Mouse (Mus musculus) embryonic facial prominence, embryonic 13.5 days (tissue): Measurements from ENCODE around the gene Eif2b3. TPM values are rescaled to one million over a fixed set of nuclear protein-coding genes. Genes with fewer than 3 reads are reported as not detected.

Experiments
- ATAC-seq: fragments of 200-750 bp; cut with Nextera tagmentation; 2 replicates; pipeline ENCODE4 v1.8.0; 2017; ENCODE audit warnings: low read depth; ENCODE audit not compliant: insufficient number of reproducible peaks, insufficient read depth, low FRiP score, low TSS enrichment
- H3K27ac ChIP-seq: fragments of 300-500 bp; sonication (generic); 2 replicates; pipeline ENCODE4 v1.5.1; 2015; ENCODE audit warnings: moderate library complexity, mild to moderate bottlenecking, inconsistent platforms
- H3K27me3 ChIP-seq: fragments of 300-500 bp; sonication (generic); 2 replicates; pipeline ENCODE4 v1.6.1; 2015; ENCODE audit warnings: mild to moderate bottlenecking, inconsistent platforms
- H3K36me3 ChIP-seq: fragments of 300-500 bp; sonication (generic); 2 replicates; pipeline ENCODE4 v1.6.1; 2015; ENCODE audit warnings: mild to moderate bottlenecking, inconsistent platforms
- H3K4me1 ChIP-seq: fragments of 300-500 bp; sonication (generic); 2 replicates; pipeline ENCODE4 v1.6.1; 2015; ENCODE audit warnings: inconsistent platforms
- H3K4me2 ChIP-seq: fragments of 300-500 bp; sonication (generic); 2 replicates; pipeline ENCODE4 v1.6.1; 2015; ENCODE audit warnings: moderate library complexity, mild to moderate bottlenecking, inconsistent platforms
- H3K4me3 ChIP-seq: fragments of 300-500 bp; sonication (generic); 2 replicates; pipeline ENCODE4 v1.5.1; 2015; ENCODE audit warnings: mild to moderate bottlenecking, inconsistent platforms
- H3K9ac ChIP-seq: fragments of 300-500 bp; sonication (generic); 2 replicates; pipeline ENCODE4 v1.6.1; 2015; ENCODE audit warnings: mild to moderate bottlenecking, inconsistent platforms
- H3K9me3 ChIP-seq: fragments of 300-500 bp; sonication (generic); 2 replicates; pipeline ENCODE4 v1.6.1; 2016; ENCODE audit warnings: inconsistent platforms
- WGBS: fragments of 180-500 bp; shearing (Covaris S2); methylation state at CpG from one replicate; pipeline ENCODE4 v1.1.7; 2015; ENCODE audit warnings: mixed read lengths; 5-methylcytosine and 5-hydroxymethylcytosine counted together
- polyA plus RNA-seq: library from polyadenylated mRNA; unstranded; fragments of >200 nt; fragmentation: Nextera tagmentation; extraction: Ambion mirVana; gene quantifications from 2 replicates; pipeline ENCODE4 v1.2.1, GENCODE M21; 2015

Eif2b3 gene
- polyA plus RNA-seq, 1 experiment from 2014 or later: 45.7 TPM

DNA sequence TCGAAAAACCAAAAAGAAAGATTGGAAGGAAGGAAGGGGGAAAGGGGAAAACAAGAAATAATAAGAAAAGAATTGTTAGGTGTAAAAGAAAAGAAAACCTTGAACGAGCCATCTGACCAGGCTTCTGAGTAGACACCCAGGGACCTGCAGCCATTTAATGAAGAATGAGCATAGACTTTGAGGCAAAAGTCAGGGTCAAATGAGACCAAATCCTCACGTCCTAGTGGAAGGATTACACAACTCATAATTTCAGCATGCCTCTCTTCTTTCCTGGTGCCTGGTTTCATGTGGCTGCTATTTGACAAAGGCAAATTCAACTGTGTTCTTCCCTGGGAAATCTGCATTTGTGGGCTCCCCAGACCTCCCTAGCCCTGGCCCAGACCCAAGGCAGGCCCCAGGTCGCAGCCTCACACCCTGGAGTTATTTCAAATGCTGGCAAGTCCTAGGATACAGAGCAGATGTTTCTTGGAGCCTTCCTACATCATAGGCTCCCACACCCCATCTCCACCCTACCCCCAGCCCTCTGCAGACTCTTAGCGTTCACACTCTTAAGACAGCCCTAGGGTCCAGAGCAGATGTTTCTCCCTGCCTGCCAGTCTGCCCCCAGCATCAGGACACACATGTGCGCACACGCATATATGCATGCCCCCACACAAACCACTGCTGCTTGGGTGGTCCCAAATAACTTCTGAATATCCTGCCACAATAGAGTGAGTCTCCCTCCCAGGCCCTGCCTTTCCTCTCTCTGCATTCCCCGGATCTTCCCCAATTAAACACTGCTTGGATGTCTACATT, 79.0 kb downstream of the Eif2b3 start:
- Histone ChIP-seq H3K4me2 (peak overlapping the region; percentile 96), H3K27ac (peak overlapping the region; percentile 78), H3K27me3 (no peaks in the 10 kb centered on the region), H3K4me1 (peaks cover 59% of the 10 kb centered on the region), H3K4me3 (peak overlapping the region; percentile 65), H3K36me3 (peaks cover 7% of the 10 kb centered on the region; the same call in 1 of the 2 replicates), H3K9ac (peak overlapping the region; percentile 28), H3K9me3 (no peaks in the 10 kb centered on the region)
- WGBS: 31% methylated on average over 8 of the region's 8 CpGs
- ATAC-seq: peak; percentile 60

DNA sequence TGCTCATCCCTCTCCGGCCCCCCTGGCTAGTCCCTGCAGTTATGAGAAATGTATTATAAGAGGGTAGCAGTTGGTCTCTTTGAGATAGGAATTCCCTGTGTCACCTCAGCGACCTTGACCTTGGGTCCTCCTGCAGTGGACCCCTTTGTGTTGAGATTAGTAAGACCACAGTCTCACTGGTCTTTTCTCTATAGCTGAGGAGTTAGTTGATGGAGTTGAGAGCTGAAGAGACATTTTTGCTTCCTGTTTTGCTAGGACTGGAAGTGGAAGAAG, 79.5 kb downstream of the Eif2b3 start:
- Histone ChIP-seq H3K4me2 (peak overlapping the region; percentile 96), H3K9me3 (no peaks in the 10 kb centered on the region), H3K27ac (peak overlapping the region; percentile 78), H3K27me3 (no peaks in the 10 kb centered on the region), H3K9ac (peak overlapping the region; percentile 28), H3K4me3 (peak overlapping the region; percentile 65), H3K36me3 (peaks cover 7% of the 10 kb centered on the region; the same call in 1 of the 2 replicates), H3K4me1 (peaks cover 62% of the 10 kb centered on the region)
- ATAC-seq: no peak
- WGBS: 53% methylated on average over 2 of the region's 2 CpGs

DNA sequence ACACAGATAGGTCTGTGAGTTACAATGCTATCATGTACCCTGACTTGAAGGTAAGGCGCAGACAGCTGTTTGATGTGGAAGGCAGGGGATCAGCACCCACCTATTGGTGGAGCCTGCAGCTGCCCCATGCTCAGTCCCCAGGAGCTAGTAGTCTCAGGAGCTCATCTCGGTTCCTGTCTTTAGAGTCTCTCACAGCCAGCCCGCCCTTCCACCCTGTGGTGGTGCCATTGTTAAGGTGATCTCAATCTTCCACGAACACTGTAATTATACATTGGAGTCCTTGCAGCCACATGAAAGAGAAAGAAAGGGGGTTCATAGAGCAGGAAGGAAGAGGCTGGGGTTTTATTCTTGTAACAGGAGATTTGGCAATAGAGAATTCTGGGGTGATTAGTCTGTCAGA, 80.8 kb downstream of the Eif2b3 start:
- Histone ChIP-seq H3K4me1 (peaks cover 76% of the 10 kb centered on the region), H3K4me2 (no peak overlapping the region; the same call in 1 of the 2 replicates), H3K4me3 (no peak overlapping the region), H3K36me3 (peaks cover 11% of the 10 kb centered on the region), H3K9me3 (no peaks in the 10 kb centered on the region), H3K27me3 (no peaks in the 10 kb centered on the region; the same call in 1 of the 2 replicates), H3K27ac (no peak overlapping the region), H3K9ac (no peak overlapping the region)
- no peak for ATAC-seq
- 57% methylated on average over 4 of the region's 4 CpGs for WGBS

DNA sequence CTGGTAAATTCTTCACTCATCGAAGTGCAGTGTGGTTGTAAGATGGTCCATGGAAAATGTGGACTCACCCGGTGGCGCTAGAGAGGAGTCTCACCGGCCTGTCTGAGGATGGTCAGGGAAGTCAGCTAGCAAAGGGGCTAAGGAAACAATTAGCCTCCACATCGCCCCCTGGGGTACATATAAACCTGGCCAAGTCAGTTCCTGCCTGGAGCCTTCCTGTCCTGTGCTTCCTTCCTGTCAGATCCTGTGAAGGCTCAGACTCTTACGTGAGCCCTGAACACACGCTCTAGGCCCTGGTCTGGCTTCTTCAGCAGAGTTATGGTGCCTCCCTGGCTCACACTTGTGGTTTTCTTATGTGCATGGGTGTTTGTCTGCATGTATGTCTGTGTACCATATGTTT, 82.0 kb downstream of the Eif2b3 start:
- Histone ChIP-seq H3K36me3 (peaks cover 14% of the 10 kb centered on the region), H3K9ac (no peak overlapping the region), H3K27ac (no peak overlapping the region), H3K4me3 (no peak overlapping the region), H3K4me1 (peaks cover 74% of the 10 kb centered on the region), H3K9me3 (no peaks in the 10 kb centered on the region), H3K27me3 (no peaks in the 10 kb centered on the region; the same call in 1 of the 2 replicates), H3K4me2 (no peak overlapping the region)
- 39% methylated on average over 7 of the region's 7 CpGs for WGBS
- no peak for ATAC-seq

DNA sequence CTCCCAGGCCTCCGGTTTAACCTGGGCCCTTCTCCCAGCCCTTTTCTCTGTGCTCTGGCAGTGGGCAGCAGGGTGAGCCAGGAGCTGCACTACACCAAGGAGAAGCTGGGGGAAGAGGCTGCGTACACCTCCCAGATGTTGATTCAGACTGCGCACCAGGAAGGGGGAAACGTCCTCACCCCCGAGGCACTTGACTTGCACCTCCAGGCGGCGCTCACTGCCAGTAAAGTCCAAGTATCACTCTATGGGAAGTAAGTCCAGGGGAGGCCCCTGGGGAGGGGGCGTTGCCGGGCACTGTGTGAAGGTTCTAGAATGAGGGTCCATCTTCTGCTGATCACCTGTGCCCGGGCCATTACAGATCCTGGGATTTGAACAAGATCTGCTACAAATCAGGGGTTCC, 85.5 kb downstream of the Eif2b3 start:
- Histone ChIP-seq H3K4me1 (peaks cover 46% of the 10 kb centered on the region), H3K9me3 (no peaks in the 10 kb centered on the region), H3K36me3 (peaks cover 32% of the 10 kb centered on the region), H3K4me2 (no peak overlapping the region), H3K27ac (0 out of 2 replicates have a peak overlapping the region, but pooled peaks have one; percentile 22), H3K4me3 (no peak overlapping the region), H3K9ac (no peak overlapping the region), H3K27me3 (no peaks in the 10 kb centered on the region; the same call in 1 of the 2 replicates)
- WGBS: 74% methylated on average over 10 of the region's 10 CpGs
- ATAC-seq: no peak

DNA sequence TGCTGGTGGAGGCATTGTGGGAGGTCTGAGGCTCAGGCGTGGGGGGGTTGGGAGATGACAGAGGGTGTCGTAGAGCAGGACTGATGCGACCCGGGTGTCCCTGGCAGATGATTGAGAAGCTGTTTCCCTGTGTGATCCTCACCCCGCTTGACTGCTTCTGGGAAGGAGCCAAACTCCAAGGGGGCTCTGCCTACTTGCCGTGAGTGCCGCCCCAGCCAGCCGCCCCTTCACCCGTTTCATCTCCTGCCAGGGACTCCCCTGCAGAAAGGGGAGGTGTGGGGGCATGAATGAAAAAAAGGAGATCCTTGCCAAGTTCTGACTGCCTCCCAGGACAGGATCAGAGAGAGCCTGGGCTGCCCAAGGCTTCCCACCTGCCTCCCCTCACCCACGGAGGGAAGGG, 85.9 kb downstream of the Eif2b3 start:
- 43% methylated on average over 10 of the region's 10 CpGs for WGBS
- Histone ChIP-seq H3K36me3 (peaks cover 37% of the 10 kb centered on the region), H3K27me3 (no peaks in the 10 kb centered on the region; the same call in 1 of the 2 replicates), H3K4me2 (peak overlapping the region; percentile 18; the same call in 1 of the 2 replicates), H3K4me3 (no peak overlapping the region), H3K4me1 (peaks cover 42% of the 10 kb centered on the region), H3K9ac (peak overlapping the region; percentile 21; the same call in 1 of the 2 replicates), H3K27ac (0 out of 2 replicates have a peak overlapping the region, but pooled peaks have one; percentile 22), H3K9me3 (no peaks in the 10 kb centered on the region)
- no peak for ATAC-seq

DNA sequence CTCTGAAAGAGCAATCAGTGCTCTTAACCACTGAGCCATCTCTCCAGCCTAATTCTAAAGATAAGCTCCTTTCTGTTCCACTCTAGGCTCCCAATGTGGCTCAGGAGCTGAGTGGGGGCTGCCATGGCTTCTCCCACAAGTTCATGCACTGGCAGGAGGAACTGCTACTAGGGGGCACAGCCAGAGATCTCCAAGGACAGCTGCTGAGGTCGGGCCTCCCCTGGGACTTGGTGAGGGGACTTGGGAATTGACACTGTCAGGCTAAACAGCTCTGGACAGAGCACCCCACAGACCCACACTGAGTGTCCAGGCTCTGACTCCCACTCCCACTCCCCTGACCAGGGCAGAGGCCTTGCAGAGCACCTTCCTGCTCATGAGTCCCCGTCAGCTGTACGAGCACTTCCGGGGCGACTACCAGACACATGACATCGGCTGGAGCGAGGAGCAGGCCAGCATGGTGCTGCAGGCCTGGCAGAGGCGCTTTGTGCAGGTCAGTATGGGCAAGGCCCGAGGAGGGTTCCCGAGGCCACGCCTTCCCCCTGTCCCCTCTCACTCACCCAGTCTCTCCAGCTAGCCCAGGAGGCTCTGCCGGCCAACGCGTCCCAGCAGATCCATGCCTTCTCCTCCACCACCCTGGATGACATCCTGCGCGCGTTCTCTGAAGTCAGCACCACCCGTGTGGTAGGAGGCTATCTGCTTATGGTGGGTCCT, 88.8 kb downstream of the Eif2b3 start:
- H3K27ac ChIP-seq: no peak overlapping the region
- H3K9me3 ChIP-seq: no peaks in the 10 kb centered on the region
- H3K36me3 ChIP-seq: peaks cover 48% of the 10 kb centered on the region
- no peak overlapping the region for H3K4me2 ChIP-seq
- peaks cover 28% of the 10 kb centered on the region for H3K4me1 ChIP-seq
- 87% methylated on average over 18 of the region's 18 CpGs for WGBS
- no peak overlapping the region for H3K9ac ChIP-seq
- no peak overlapping the region for H3K4me3 ChIP-seq
- no peak for ATAC-seq
- H3K27me3 ChIP-seq: no peaks in the 10 kb centered on the region; the same call in 1 of the 2 replicates

DNA sequence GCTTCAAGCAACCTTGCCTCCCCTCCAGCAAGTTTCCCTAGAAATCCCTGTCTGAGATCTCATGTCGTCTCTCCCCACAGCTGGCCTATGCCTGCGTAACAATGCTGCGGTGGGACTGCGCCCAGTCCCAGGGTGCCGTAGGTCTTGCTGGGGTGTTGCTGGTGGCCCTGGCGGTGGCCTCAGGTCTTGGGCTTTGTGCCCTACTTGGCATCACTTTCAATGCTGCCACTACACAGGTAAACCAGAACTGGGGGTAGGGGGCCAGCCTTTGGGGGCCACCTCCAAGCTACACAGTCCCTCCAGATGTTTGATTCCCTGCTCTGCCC, 89.3 kb downstream of the Eif2b3 start:
- Histone ChIP-seq H3K4me1 (peaks cover 25% of the 10 kb centered on the region), H3K9me3 (no peaks in the 10 kb centered on the region), H3K4me2 (no peak overlapping the region), H3K27ac (no peak overlapping the region), H3K9ac (no peak overlapping the region), H3K36me3 (peaks cover 51% of the 10 kb centered on the region), H3K27me3 (no peaks in the 10 kb centered on the region; the same call in 1 of the 2 replicates), H3K4me3 (no peak overlapping the region)
- no peak for ATAC-seq
- WGBS: 93% methylated on average over 6 of the region's 6 CpGs

DNA sequence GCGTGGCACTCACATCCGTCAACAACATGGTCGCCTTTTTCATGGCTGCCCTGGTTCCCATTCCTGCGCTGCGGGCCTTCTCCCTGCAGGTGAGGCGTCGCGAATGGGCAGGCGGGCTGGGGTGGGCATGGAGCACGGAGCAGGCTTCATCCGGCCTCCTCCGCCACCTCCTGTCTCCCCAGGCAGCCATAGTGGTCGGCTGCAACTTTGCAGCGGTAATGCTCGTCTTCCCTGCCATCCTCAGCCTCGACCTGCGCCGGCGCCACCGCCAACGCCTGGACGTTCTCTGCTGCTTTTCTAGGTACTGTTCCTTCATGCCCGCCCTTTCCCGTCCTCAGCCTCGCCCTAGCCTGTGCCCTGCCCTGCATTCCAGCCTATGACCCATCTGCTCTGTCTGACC, 90.1 kb downstream of the Eif2b3 start:
- H3K27ac ChIP-seq: no peak overlapping the region
- no peak overlapping the region for H3K4me2 ChIP-seq
- H3K36me3 ChIP-seq: peaks cover 58% of the 10 kb centered on the region
- no peak overlapping the region for H3K9ac ChIP-seq
- H3K4me3 ChIP-seq: no peak overlapping the region
- ATAC-seq: no peak
- H3K27me3 ChIP-seq: no peaks in the 10 kb centered on the region; the same call in 1 of the 2 replicates
- 93% methylated on average over 25 of the region's 25 CpGs for WGBS
- no peaks in the 10 kb centered on the region for H3K9me3 ChIP-seq
- H3K4me1 ChIP-seq: peaks cover 16% of the 10 kb centered on the region

DNA sequence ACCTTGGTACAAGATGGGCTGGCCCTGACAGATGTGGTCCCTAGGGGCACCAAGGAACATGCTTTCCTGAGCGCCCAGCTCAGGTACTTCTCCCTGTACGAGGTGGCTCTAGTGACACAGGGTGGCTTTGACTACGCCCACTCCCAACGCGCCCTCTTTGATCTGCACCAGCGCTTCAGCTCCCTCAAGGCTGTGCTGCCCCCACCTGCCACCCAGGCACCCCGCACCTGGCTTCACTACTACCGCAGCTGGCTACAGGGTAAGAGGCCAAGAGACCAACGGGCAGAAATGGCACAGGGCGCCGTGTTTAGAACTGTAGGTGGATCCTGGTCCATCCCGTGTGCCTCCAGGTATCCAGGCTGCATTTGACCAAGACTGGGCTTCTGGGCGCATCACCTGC, 91.0 kb downstream of the Eif2b3 start:
- Histone ChIP-seq H3K9ac (no peak overlapping the region), H3K27me3 (no peaks in the 10 kb centered on the region), H3K4me1 (peaks cover 7% of the 10 kb centered on the region), H3K9me3 (no peaks in the 10 kb centered on the region), H3K27ac (no peak overlapping the region), H3K4me3 (no peak overlapping the region), H3K4me2 (no peak overlapping the region), H3K36me3 (peaks cover 62% of the 10 kb centered on the region)
- 90% methylated on average over 13 of the region's 13 CpGs for WGBS
- ATAC-seq: no peak

DNA sequence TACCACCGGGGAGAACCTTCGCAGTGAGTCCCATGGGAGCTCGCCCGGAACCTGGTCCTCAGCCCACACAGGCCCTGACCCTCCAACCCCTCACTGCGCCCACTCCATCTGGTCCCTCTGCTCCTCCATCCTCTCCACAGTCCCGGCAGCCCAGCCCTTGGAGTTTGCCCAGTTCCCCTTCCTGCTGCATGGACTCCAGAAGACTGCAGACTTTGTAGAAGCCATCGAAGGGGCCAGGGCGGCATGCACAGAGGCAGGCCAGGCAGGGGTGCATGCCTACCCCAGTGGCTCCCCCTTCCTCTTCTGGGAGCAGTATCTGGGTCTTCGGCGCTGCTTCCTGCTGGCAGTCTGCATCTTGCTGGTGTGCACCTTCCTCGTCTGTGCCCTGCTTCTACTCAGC, 91.8 kb downstream of the Eif2b3 start:
- Histone ChIP-seq H3K27me3 (no peaks in the 10 kb centered on the region), H3K4me2 (no peak overlapping the region), H3K36me3 (peaks cover 60% of the 10 kb centered on the region), H3K4me1 (no peaks in the 10 kb centered on the region; the same call in 1 of the 2 replicates), H3K9me3 (no peaks in the 10 kb centered on the region), H3K27ac (no peak overlapping the region), H3K9ac (no peak overlapping the region), H3K4me3 (no peak overlapping the region)
- 90% methylated on average over 11 of the region's 11 CpGs for WGBS
- ATAC-seq: no peak

DNA sequence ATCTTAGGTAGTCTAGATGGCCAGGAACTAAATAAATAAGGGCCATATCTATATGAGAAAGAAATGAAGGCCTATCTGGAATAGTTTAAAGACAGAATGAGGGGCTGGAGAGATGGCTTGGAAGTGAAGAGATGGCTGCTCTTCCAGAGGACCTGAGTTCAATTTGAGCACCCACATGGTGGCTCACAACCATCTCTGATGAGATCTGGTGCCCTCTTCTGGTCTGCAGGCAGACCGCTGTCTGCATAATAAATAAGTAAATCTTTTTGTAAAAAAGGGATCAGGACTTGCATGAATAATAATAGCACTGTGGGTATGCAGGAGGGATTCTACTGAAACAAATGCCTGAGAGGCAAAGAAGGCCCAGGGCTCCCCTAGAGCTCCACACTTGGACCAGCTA, 94.0 kb downstream of the Eif2b3 start:
- no peak overlapping the region for H3K9ac ChIP-seq
- no peaks in the 10 kb centered on the region for H3K9me3 ChIP-seq
- no peak overlapping the region for H3K4me3 ChIP-seq
- no peaks in the 10 kb centered on the region for H3K4me1 ChIP-seq
- WGBS: 77% methylated on average over 1 of the region's 1 CpGs
- H3K36me3 ChIP-seq: peaks cover 53% of the 10 kb centered on the region
- no peak for ATAC-seq
- H3K27me3 ChIP-seq: no peaks in the 10 kb centered on the region
- no peak overlapping the region for H3K4me2 ChIP-seq
- no peak overlapping the region for H3K27ac ChIP-seq
